Mouse (Mus musculus) lung, postnatal 10 days (tissue): ENCODE measurements at regions not wholly inside any gene's neighbourhood (a gene's known extent, or its start where the extent isn't known, plus 50 kb on each side); places are given as distances from the start of the nearest gene placed in this dataset.

ENCODE experiments used
- DNase-seq: peaks from one replicate; pipeline ENCODE4 v3.0.0; 2021

DNA sequence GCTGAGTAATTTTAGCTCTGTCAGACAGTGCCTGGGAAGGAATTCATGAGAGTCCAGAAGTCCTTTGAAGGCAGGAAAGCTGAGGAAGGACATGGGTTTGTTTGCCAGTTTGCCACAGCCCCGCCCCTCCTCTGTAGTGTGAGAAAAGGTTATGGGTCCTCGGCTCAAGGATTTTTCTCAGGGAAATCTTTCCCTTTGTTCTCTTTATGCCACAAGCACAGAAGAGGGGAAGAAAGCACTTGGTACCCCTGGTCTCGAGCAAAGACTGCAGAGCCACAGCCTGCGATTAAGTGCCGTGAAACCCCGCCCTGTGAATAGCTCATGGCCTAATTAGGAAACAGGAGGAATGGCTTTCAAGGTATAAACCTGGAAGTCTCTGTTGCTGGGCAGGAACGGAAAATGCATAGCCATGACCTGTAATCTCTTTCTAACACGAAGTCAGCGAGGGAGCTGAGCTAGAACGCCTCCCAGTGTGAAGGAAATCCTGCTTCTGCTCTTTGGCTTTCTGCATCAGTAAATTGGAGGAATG is 166.1 kb upstream of the Tars start:
- DNase-seq = peak; percentile 55

DNA sequence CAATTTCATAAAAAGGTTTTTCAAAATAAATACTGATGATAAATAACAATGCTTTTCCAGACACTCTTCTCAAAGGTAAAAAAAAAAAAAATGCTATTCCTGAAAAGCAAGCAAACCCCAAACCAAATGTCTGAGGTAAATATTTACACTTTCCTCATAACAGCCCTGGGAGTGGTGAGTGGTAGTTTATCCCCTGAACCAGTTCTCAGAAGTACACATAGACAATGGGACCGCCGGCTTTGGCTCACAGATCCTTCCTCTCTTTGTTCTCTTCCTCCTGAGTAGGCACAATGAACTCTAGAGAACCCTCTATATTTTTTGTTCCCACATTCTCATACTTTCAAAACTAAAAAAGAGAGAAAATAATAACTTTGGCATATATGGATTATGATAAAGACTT is 153.1 kb upstream of the Tars start:
- peak; percentile 45 for DNase-seq

DNA sequence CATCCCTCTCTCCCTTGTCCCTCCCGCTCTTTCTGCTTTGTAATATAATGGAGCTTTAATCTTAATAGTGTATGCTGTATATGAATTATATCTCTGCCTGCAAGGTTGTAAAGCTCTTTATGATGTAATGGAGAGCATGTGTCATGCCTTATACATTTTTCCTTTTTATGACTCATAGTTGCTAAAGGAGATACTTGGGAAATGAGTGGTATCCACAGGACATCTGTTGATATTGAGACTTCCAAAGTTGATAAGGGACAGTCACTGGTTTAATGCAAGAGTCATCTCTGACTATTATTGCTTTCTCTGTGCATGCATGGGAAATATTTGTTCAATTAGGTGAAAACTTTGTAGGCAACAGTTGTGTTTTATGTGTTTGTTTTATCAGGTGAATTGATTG is 152.6 kb upstream of the Tars start:
- DNase-seq = no peak

DNA sequence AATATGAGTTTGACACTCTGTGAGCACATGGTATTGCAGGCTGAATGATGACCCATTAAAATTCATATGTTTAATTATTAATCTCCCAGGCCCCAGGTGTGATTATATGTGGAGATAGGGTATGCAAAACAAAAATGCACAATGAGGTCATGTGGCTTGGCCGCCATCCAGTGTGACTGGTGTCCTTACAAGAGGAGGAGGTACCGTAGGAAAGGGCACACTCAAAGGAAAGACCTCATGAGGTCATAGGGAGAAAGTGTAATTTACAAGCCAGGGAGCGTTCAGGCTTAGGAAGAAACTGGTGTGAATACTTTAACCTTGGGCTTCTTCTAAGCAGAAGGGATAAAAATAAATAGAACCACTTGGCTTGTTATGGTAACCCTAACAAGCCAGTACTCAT is 140.0 kb upstream of the Tars start:
- DNase-seq = peak; percentile 24

DNA sequence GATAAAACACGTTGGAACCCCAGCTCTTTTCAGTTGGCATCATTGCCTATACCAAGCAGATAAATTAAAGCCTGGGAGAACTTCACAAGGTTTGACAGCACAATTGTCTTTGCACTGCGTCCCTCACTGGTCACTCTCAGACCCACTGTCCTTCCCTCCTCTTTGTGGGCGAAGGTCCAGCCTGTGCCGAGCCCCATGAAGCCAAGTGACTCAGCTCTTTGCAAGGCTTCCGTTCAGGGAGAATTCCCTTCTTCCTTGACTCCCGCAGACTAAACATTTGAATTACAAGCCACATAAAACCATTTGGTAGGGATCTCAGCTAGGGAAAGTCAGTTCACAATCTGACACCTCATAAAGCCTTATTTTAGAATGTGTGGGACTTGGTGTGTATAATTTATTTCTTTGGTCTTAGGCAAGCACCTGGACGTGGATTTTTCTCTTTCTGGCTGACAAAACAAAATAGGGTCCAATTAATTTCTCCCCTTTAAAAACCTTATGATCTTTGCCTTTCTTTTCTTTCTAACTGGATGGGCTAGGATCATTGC is 136.7 kb upstream of the Tars start:
- DNase-seq = peak; percentile 73

DNA sequence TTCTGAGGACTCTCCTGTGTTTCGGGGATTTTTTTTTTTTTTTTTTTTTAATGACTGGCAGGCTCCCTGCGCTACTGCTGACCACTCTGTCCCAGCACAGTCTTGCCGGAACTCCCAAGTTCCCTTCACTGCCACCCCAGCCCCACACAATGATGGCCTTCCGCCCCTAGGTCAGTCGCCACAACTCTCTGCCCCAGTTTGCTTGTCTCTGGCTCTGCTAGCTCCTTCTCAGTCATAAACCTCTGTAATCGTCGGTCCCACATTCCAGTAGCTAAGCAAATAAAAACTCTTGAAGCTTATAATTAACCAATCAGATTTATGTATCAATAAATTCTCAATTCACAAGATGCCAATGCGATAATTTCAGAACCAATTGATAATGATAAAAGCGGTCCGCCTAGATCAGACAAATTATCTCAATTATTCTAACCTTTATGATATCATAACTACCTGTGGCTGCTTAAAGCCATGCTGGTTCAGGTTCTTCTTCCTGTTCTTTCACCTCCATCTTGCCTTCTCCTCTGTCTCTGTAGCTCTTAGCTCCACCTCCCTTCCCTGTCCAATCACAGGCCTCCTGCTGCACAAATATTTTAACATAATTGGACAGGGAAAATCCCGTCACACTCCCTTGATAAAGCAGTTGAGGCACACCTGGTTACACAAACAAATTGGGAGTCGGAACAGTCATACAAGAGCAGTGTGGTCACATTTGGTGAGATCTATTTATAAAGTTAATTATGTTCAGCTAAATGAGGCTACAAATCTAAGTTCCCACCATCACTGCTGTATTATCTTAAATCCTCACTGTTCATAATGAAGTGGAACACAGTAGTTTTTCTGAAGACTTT is 135.2 kb upstream of the Tars start:
- DNase-seq = no peak

DNA sequence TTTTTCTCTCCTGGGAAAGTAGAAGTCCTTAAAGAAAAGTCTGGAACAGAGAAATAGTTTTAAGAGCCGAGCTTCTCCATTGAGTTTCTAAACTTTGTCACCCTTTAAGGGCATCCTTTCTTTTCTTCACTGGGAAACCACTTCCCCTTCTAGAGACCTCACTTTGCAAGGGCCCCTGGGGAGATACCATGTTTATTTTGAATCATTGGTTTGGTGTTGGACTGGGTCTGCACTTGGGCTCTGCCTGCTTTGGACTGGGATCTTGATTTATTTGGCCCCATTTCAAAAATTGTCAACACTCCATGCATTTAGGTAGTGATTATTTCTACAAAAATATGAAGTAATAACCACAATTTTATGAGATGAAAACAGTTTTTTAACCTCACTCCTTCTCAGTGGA is 134.2 kb upstream of the Tars start:
- no peak for DNase-seq

DNA sequence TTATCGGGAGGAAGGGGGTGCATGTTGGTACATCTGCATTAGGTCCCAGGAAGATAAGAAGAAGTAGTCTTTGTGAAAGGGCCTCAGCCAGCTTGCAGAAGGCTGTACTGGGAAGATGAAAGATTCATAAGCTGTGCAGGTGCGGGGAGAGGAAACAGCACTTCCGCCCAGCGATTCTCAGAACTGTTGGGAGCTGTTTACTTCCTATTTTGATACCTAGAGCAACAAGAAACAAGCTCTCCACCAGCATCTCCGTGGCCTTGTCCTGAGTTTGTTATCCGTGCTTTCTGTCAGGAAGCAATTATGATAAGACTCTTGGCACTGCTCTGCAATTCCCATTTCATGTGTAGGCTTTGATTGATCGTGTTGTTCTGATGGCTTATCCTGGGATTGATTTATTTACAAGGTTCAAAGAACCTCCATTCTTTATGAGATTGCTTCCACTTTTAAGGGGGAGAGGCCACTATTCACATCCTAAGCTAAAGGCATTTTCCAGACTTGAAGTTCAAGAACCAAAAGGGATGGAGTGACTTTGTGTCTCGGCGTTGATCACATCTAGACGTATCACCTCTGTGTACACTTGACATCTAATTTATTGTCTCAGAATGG is 133.6 kb upstream of the Tars start:
- DNase-seq = peak; percentile 13

DNA sequence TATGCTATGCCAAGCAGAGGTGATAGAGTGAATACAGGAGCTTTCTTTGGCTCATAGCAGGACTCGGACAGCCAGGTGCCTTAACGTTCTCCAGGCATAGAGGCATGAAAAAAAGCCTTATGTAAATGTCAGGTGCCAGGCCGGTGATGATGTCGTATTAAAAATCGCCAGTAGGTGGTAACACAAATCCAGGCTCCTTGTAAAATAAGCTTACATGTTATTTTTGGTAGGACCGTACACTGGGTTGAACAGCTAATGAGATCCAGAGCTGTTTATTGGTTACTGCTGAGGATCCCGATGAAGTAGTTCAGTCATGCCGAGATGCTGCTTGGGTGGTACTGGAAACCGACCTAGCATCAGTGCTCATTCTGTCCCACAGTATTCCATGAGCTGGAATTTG is 133.1 kb upstream of the Tars start:
- no peak for DNase-seq

DNA sequence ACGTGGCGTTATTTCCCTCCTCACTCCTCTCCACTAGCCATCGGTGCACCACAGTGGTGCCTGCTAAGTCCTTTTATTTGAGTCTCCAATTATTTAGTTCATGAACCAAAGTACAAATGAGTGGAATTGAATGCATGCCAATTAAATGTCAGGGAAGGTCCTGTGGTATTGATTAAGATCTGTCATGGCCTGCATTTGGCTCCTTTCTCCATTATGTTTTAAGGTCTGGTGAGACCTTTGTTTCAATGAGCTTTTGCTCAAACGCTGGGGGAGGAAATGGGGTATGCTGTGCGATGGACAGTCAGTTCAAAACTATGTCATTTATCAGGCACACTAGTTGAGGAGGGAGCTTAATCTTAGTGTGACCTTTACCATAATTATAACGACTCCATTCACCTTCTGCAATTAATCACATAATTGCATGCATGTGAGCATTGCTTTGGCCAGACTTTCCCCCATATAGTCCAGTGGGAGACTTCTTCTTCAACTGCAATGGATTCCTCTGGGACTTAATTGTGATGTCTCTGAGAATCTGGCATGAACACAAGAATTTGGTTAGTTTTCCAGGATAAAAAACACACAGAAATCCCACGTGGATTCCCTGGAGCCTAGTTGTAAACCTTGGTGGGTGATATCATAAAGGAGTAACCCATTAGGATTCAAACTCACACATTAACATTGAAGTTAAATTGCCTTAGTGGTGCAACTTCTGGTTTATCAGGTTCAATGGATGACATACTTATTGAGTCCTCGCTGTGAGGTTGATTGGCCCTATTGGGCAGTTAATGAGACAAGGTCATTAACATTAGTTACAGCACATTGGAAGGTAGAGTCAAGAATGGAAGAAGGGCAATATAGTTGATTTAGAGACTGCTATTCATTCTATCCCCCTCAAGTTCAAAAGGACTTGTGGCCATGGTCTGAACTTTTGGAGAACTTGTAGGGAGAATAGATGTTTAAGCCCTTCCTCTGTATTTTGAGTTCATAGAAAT is 130.7 kb upstream of the Tars start:
- no peak for DNase-seq

DNA sequence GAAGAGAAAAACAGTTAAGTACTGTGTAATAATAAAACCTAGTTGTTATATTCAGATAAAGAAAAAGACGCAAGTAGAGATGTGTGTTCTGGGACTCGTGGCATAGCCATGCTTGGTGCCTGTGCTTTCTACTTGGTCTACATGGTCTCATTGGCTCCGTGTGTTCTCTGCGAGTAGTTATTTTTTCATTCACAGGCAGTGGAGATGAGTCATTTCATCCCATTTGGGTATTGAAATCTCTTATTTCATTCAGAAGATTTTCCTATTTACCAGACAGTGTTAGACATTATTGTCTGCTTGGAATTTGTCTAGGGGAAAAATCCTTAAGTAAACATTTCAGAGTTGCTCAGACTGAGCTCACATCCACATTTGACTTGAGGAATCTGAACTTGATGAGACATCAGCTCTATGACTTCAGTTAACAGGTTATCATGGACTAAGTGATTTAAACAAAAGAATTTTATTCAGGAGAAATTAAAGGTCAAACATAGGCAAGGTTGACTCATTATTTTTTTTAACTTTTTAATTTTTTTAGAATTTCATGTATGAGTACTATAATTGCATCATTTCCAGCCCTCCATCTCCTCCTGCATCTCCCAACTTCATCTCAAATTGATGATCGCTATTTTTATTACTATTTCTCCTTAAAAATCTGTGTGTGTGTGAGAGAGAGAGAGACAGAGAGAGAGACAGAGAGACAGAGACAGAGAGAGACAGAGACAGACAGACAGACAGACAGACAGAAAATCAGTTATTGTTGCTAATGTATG is 125.1 kb upstream of the Tars start:
- no peak for DNase-seq

DNA sequence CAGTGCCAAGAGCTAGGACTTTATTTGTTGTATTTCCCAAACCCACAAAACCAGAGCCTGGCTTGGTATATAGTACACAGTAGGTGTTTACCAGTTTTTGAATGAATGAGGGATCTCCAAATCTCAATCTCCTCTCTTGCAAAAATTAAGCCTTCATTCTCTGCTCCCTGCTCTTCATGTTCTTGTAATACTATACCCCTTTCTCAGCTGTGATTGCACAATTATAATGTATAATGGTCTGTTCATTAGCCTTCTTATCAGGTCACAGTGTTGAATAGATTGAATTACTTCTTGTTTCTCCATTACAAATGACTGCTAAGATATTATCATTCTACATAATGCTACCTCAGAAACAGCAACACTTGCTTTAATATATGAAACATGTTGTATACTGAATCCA is 119.1 kb upstream of the Tars start:
- no peak for DNase-seq

DNA sequence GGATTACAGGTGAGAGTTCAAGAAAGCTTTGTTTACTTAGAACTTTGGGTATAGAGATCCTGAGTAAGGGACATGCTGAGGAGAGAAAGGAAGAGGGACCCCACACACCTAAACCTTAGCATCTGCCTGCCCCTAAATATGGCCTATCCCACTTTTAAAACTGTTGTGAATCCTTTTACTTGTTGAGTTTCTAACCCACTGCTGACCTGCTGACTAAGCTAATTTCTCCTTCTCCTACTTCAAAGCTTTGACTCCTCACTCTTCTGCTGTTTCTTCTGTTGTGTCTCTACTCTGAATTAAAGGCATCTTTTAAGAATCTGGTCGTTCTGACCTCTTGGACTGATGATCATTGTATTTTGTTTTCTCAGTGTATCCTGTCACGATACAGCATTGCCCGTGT is 118.4 kb upstream of the Tars start:
- no peak for DNase-seq

DNA sequence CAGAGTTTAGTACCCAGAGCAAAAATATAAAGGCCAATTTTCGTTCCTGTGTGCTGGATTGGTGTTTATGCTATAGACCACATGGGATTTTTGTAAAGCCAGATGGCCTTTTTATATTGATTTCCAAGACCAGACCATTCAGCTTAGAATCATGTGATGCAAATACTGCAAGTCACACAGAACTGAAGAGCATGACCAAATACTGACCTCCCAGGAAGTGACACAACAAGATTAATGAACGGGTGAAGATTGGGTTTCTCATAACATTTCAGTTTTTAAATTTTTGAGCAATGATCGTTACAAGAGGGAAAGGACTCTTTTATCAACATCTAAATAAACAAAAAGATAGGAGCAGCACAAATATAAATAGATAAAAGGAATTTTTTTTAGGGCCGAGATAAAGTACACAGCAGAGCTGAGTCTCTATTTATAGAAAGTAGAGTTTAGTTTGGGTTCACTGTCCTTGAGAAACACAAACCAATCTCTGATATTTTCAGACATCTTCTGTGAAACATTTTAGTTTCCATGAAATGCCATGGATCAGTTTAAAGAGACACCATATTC is 105.7 kb upstream of the Tars start:
- no peak for DNase-seq

DNA sequence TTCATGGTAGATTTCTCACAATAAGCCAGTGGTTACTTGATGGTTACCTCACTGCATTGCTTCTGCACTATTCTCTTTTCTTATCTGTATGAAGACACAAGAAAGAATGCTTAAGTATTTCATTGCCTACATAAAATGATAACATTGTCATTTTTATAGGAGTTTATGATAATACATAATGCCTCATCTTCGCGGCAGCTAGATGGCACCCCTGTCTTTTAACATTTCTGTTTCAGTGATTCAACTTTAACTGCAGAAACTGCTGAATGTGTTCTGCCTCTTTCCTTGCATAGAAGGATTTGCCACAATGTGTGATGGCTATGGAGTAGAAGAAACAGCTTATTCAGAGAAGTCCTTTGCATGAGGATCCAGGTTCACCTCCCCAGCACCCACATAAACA is 97.0 kb upstream of the Tars start:
- no peak for DNase-seq

DNA sequence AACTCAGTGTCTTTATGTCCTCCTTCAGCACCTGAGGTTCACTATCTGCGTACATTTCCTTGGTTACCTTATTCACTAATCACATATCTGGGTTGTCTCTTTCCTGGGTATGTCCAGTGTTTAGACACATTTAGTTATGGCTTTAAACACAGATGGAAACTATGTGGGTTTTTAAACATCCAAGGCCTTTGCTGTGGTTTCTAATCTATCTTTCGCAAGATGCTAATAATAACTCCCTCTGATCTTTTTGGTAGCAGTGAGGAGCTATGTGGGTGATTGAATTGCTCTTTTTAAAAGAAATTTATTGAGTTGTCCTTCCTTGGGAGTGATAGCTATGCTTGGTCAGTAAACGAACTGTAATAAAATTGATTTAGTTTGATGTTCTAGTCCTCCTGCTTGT is 89.7 kb upstream of the Tars start:
- no peak for DNase-seq

DNA sequence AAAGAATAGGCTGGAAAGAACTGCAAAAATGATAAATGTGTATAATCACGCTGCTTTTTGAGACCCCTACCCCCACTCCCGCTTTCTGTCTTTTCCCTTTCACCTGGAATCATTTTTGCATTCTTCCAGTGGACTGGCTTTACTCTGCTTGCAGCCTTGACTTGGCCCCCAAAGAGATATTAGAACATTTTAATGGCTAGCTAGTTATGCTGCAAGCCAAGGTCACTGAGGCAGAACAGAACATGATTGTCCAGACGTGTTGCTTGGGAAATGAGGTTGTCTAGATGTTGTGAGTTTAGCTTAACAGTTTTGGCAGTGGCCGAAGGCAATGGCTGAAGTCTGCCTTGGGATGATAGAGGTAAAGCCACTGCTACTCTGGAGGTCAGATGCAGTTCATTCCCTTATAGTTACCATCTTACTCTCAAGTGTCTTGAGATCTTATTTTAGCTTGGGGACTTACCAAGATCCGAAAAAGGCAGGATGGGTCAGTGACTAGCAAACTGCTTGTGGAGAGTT is 87.9 kb upstream of the Tars start:
- DNase-seq = no peak

DNA sequence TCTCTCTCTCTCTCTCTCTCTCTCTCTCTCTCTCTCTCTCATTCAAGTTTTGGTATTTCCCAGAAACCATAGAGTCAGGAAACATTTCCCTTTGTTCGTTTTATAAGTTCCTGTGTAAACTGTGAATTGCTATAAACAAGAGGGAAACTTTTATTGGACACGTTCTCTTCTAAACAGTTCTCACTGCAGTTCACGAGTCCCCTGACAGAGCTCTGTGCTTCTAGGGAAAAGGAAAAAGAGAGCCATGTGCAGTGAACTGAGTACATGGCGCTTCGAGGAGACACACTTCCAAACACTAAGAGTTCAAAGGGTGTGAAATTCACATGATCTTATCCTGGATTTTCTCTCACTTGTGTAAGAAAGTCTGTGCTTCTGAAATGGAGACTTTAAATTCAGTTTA is 84.5 kb upstream of the Tars start:
- DNase-seq = no peak

DNA sequence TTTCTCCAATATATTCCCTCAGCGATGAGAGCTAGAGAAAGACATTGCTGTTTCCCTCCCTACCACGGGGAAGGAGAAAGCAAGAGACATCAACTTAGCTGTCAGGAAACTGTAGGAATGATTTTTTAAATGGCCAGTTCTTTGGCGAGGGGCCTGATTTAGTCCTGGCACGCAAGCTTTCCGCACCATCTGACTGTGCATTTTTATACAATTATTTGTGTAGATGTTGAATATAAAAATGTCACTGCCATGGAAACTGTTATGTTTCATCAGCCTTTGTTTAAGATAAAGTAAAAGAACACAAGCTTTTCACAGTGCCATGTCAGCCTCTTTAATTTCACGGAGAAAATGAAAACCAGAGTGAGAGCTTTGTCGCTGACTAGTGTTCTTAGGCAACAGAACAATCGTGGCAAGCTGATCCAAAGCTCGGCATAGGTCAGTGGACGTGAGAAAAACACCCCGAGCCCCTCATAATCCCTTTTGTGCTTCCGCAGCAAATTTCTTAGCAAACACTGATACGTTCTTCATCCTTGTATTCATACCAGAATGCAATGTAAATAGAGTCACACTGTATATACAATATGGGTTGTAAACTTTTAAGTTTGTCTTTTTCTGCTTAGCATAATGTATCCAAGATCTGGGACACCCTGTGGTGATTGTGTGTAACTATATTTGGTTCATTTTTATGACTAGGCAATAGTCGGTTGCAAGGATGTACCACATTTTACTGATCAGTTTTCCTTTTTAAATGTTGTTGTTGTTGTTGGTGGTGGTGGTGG is 79.9 kb upstream of the Tars start:
- DNase-seq = no peak

DNA sequence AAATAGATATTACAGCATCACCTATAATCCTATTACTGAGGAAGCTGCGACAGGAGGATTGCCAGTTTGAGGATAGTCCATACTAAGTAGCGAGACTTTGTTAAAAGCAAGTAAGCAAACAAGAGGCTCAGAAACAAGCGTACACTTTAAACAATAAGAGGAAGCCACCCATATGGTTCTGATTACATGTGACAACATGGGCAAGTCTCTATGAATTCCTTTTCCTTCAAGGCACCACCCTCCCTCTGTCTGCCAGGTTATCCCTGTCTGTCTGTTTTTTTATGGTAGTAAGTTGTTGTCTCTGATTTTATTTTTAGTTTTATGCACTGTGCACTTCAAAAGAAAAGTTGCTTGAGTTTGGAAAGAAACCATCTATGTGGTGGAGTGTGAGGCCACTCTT is 76.8 kb upstream of the Tars start:
- no peak for DNase-seq

DNA sequence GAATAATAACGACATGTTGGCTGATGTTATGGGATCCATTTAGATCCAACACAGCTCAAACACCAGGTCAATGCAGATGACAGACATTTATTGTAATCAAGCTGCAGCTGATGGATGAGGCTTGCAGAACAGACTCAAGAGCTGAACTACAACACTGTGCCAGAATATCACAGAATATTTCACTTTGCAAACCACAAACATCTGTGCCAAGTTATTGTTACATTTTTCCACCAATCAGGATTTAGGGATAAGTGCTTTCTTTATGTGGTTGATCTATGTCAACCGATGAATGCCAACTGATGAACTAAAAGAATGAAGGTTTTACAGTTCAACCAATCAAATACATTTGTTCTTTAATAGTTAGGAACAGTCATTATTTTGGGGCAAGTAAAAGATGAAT is 63.9 kb upstream of the Tars start:
- DNase-seq = no peak
